Mouse (Mus musculus) subcutaneous adipose tissue, adult 2 months (tissue): ENCODE data around the gene Vmn1r191. TPM values are rescaled to one million over a fixed set of nuclear protein-coding genes. Genes with fewer than 3 reads are reported as not detected.

Source experiments
- polyA plus RNA-seq: library from polyadenylated mRNA; depleted of rRNA; stranded (reverse); fragments of >200 nt; gene quantifications from 2 replicates; pipeline ENCODE4 v1.2.3, GENCODE M21; 2012; ENCODE audit warnings: low replicate concordance; rRNA removed

Gene Vmn1r191
- not detected in 2 replicates for polyA plus RNA-seq

GRCm38 (mm10) chr13:22183869-22184268 lies at the start of gene Vmn1r191:
Gene Vmn1r191 (minus strand): TSS chr13:22183969.

GRCm38 (mm10) chr13:22223060-22223459 lies 39.3 kb upstream of the Vmn1r191 start, which contains the start of gene Vmn1r193:
Gene Vmn1r193 (minus strand): TSS chr13:22223160.

DNA sequence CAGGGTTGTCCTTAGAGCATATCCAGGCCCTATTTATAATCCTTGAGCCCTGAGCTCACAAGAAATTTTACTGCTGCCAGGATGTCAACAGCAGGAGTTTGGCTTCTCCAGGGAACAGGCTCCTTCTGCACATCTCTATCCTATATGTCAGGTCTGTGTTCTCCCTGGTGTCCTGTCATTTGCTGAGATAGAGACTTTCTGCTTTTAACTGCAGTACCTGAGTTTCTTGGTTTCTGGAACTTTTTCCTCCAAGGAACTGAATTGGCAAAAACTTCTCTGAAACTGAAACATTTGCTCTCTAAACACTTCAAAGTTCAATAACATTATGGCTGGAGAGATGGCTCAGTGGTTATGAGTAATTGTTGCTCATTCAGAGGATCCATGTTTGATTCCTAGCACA lies 7.3 kb upstream of the Vmn1r191 start, which contains the start of gene Vmn1r192:
TSS of gene Vmn1r192 (minus strand) at position 101 of the 400 bp plus-strand sequence.

Other genes starting within 250 kb of the Vmn1r191 start
- 0.59 and 3.6 TPM in 2 replicates for gene Zfp184, start 238.9 kb downstream of the Vmn1r191 start, polyA plus RNA-seq
- not detected in 2 replicates for gene Pom121l2, start 202.8 kb downstream of the Vmn1r191 start, polyA plus RNA-seq
- gene Prss16, start 174.2 kb downstream of the Vmn1r191 start, polyA plus RNA-seq, result 1.0 TPM in 1 of 2 replicates, not detected in the other
- 0.80 and 14.4 TPM in 2 replicates for gene Hist1h2ah, start 148.4 kb downstream of the Vmn1r191 start, polyA plus RNA-seq
- 2.3 and 12.2 TPM in 2 replicates for gene Hist1h2bk, start 148.1 kb downstream of the Vmn1r191 start, polyA plus RNA-seq
- 11.9 and 12.9 TPM in 2 replicates for gene Hist1h4i, start 142.6 kb downstream of the Vmn1r191 start, polyA plus RNA-seq
- 3.7 TPM in 1 of 2 replicates, not detected in the other for gene Hist1h2ag, start 141.0 kb downstream of the Vmn1r191 start, polyA plus RNA-seq
- 4.6 and 8.5 TPM in 2 replicates for gene Hist1h2bj, start 140.8 kb downstream of the Vmn1r191 start, polyA plus RNA-seq
- gene Vmn1r188, start 99.5 kb downstream of the Vmn1r191 start, polyA plus RNA-seq, result not detected in 2 replicates
- not detected in 2 replicates for gene Vmn1r189, start 78.1 kb downstream of the Vmn1r191 start, polyA plus RNA-seq
- not detected in 2 replicates for gene Vmn1r192, start 7.2 kb upstream of the Vmn1r191 start, polyA plus RNA-seq
- not detected in 2 replicates for gene Vmn1r193, start 39.2 kb upstream of the Vmn1r191 start, polyA plus RNA-seq
- not detected in 2 replicates for gene Vmn1r194, start 60.2 kb upstream of the Vmn1r191 start, polyA plus RNA-seq
- not detected in 2 replicates for gene Vmn1r195, start 86.6 kb upstream of the Vmn1r191 start, polyA plus RNA-seq
- gene Vmn1r196, start 106.0 kb upstream of the Vmn1r191 start, polyA plus RNA-seq, result not detected in 2 replicates
- not detected in 2 replicates for gene Vmn1r197, start 140.6 kb upstream of the Vmn1r191 start, polyA plus RNA-seq
- gene Vmn1r198, start 166.4 kb upstream of the Vmn1r191 start, polyA plus RNA-seq, result not detected in 2 replicates
- not detected in 2 replicates for gene Vmn1r199, start 195.8 kb upstream of the Vmn1r191 start, polyA plus RNA-seq
- gene Vmn1r200, start 206.4 kb upstream of the Vmn1r191 start, polyA plus RNA-seq, result not detected in 2 replicates